Mouse (Mus musculus) liver (tissue): ENCODE measurements around the gene Hoxd3.

ENCODE experiments used
- DNase-seq: peaks from one replicate; pipeline ENCODE4 v3.0.0-alpha.2; 2020; ENCODE audit warnings: mixed read lengths

Hoxd3 gene

DNA sequence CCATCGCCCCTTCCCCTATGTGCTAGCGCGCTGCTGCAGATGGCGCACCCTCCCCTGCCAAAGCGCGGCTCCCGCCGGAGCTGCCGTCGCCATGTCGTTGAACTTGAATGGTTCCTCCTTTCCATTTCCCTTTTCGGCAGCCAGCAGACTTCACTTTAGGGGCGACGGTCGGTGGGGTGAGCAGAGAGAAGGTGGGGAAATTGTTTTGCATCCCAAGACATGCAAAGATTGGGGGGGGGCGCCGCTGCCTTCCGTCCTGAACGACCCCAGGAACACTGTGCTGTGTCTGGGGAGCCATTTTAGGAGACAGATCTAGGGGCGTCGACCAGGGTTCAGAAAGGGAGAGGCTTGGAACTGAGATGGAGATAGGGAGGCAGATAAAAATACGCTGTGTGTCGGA lies 31.7 kb upstream of the Hoxd3 start:
- DNase-seq = no peak

DNA sequence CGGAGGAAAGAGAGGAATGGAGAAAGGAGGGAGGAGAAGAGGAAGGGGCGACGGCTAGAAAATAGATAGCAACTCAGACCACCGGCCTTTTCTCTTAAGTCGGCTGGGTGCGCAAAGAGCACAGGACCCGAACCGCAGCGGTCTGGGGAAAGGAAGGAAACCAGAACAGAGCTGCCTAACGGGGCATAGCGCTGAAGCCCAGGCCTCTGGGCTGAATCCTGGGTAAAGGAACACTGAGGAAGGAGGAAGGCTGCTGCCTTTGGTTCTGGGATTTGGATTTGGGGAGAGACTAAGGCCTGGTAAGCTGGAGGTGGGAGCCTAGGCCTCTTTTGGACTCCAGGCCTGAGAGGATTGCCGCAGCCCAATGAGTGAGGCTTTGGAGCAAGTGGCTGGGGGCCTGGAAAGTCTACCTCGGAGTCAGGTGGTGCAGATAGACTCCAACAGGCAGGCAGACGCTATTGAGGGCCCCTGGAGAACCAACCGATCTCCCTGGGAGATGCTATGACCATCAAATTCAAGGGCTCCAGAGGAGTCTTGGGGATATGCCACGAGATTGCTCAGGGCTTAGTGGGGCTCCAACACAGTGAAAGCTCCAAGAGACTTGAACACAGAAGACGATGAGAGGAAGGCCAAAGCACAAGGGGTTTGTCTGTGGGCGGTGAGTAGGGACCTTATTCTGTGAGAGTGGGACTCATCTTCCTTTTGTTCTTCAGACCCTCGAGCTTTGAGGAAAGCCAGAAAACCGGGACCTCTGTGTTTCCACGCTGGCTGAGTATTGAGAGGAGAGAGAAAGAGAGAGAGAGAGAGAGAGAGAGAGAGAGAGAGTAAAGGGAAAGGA lies 30.9 kb upstream of the Hoxd3 start:
- no peak for DNase-seq

DNA sequence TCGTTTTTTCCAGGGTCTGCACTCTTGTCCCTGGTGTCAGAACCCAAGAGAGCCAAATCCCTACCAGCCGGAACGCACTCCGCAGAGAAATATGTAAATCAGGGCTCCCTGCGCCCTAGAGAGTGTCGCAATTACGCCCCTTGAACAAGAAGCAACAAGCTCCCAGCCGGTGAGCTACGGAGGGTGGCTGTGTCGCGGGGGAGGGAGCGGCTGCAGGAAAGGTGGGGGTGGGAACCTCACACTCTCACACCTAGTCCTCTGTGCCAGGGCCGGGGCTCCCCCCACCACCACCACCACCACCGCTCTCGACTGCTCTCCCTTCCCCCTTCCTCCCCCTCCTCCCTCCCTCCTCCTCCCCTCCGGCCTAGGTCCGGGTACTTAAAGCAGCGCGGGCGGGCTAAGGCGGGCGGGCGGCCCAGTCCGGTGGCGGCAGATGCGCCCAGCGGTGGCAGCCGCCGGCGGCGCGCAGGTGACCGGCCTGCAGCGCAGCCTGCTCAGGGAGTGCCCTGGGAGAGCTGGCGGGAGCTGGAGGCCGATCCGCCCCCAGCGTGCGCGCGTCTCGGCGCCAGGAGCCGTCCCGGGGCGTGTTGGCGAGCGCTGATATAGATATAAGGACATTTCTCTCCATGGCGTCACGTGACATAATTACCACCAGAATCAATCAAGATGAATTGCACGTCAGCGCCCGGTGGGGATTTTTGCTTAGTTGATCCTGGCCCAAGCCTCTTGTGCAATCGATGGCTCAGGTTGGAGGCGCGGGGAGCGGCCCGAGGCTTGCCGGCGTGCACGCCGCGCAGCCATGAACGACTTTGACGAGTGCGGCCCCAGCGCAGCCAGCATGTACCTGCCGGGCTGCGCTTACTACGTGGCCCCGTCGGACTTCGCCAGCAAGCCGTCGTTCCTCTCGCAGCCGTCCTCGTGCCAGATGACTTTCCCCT lies 29.9 kb upstream of the Hoxd3 start:
- no peak for DNase-seq

DNA sequence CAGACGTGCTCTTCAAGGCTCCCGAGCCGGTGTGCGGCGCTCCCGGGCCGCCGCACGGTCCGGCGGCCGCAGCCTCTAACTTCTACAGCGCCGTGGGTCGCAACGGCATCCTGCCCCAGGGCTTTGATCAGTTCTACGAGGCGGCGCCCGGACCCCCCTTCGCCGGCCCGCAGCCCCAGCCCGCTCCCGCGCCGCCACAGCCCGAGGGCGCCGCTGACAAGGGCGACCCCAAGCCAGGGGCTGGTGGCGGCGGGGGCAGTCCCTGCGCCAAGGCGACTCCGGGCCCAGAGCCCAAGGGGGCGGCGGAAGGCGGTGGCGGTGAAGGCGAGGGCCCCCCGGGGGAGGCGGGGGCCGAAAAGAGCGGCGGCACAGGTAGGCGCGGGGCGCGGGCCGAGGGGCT lies 28.9 kb upstream of the Hoxd3 start:
- no peak for DNase-seq

DNA sequence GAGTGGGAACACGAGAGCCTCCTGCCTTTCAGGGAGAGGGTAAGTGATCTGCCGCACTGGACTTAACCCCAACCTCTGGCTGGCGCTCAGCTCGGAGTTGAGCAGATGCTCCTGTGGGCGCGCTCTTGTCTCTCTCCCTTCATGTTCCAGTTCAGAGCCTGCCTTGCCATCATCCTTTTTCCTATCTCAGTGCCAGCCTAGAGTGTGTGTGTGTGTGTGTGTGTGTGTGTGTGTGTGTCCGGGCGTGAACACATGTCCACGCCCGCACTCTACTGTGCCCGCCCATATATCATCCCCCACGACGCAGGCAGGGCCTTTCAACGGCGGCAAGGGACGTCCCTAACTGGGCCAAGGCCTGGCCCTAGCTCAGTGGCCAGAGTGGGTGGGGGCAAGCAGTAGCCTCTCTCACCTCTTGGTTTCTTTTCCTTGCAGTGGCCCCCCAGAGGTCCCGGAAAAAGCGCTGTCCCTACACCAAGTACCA lies 28.2 kb upstream of the Hoxd3 start:
- no peak for DNase-seq

DNA sequence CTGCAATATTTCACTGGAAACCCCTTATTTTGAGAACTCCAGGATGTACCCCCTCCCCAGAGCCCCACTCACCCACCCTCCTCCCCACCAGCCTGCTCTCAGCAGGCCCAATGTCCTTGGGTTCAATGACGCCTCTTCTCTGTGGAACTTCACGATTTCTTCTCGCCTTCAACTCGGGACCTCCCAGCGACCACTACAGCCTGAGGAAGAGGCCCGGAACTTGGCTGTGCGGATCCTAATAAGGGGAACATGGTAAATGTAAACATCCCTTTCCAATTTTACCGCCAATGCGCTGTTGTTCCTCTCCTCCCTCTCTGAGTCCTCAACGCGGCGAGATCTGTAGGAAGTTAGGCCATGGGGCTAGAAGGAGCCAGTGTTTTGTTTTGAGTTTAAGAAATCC lies 27.6 kb upstream of the Hoxd3 start:
- DNase-seq = no peak

DNA sequence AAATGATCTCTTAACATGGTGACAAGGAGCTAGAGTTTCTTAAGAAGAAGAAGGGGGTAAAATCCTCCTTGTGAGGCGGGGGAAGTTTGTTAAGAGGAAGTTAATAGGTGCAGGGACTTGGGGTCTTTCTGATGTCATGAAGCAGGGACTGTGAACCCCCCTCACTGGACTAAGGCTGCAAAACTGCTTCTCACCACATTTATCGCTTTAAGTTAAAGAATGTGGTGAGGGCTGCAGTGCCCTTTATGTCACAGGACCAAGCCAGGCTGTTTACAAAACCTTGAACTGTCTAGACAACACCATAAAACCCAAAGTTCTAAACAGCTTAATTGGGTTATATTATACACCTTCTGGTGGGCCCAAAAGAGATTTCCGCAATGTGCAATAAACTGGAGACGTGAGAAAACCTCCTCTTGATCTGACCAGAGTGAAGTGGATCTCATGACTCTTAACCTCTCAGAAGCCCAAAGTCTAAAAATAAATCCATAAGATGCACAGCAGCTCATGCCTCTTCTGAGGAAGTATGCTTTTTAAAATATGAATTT lies 26.6 kb upstream of the Hoxd3 start:
- DNase-seq = no peak

DNA sequence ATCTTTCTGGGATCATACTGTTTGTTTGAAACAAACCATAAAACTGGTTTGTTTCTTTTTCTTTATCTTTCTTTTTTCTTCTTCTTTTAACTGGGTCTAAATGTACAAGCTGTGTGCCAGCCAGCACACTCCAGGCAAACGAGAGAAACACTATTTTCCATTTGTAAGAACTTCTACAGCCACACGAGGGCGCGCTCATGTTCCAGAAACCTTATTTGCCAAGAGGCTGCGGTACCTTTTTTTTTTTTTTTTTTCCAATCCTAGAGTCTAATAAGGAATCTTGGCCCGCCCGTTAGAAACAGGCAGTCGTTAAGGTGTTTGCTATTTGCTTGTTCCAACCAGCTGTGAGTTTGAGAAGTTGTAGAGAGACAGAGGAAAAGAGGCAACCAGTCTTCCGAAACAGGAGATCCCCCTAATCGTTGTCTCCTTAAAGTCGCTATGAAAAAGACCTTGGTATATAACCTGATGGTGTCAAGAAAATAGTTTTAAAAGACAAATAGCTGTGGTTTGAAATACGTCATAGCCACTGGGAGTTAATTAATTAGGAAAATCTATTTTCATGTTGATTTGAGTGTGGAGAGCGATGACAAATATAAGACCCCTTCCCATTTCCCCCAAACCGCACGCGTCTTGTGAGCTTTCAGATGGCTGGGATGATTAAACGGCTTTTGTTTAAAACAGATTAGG lies 25.3 kb upstream of the Hoxd3 start:
- peak; percentile 48 for DNase-seq

DNA sequence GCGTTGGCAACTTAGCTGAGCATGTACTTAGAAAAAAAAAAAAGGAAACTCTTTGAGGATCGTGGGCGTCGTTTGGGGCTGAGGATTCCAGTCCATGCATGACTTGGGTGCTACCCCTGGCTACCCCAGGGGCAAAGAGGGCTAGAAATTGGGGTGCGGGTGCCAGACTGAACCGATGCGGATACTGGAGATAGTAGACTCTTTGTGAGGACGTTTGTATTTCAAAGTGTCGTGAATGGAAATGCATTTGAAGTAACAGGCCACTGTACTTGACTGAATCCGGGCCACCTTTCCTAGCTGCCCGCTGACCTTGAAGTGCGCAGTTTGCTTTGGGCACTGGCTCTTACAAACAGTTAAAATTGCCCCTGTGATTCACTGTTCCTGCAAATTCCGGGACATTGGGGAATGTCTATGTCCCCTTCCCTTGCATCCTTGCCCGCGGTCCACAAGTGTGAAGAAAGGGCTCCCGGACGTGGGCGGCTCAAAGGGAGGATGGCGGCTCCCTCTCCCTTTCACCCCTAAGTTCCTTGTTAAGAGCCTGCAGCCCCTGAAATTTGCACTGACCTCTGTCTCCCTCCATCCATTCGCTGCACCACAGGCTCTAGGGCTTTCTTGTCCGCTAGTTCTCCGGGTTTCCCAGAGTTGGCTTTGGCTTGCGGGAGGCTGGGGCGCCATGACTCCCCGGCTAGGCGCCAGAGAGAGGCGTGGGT lies 24.6 kb upstream of the Hoxd3 start:
- DNase-seq = no peak

DNA sequence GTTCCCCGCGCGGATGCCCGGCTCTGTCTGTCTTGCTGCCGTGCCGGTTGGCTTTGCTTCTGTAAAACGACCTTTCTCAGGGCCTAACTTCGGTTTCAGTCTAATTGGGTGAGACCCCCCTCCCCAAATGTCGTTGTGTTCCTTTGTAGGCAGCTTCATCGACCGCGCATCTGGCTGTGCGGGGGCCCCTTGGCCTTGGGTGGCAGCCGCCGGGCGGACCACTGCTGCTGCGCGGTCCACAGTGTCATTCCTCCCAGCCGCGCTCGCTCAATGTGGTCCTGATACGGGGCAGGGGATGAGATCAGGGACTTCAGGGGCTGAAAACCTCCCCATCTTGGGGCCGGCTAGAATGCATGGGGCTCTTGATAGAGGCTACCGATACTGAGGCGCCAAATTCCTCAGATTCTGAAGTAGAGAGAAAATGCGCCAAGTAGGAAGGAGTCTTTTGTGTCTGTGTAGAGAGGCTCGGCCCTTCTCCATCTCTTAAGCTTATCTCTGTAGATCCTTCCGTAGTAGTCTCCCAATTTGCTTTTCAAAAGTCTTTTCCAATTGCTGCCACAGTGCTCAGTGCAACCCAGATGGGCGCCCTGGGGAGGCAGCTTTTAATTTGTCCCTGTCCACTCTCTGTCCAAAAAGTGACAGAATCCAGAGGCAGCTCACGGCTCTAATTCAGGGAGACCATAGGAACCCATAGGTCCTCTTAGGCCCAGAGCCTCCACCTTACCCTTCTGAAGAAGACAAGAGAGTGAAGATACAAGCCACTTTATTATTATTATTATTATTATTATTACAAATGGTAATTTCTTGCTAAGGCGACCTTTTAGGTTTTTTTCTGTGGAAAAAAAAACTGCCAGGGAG lies 23.8 kb upstream of the Hoxd3 start:
- no peak for DNase-seq

DNA sequence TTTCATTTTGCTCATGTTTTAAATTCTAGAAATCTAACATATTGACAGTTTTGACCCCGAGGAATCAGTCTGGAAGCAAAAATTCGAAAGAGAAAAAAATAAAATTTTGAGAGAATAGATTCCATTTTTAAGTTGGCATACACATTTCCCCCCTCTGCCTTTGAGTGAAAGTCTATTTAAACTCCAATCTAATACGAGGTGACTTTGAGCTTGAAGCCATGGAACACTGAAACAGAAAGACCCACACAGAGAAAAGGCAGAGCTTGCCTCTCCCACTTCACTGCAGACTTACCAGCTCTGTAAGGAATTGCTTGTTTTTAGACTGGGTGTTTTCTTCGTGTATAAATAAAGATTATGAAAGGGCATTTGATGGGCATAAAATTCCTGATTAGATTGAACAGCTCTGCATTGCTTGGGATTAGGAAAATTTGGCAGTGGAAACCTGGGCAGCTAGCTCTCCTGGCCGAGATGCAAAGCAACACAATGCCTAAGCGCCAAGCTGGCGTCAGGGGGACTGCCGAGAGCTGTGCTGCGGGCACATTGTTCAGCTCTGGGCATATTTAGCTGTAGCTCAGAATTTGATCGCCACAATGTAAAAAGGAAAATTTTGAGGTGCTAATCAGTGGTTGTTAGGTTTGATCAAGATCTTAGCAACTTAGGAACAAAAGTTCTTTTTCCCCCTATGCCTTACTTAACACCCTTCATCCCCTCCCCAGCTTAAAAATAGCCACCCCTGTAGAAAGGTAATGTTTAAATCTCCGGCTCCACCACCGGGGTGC lies 22.7 kb upstream of the Hoxd3 start:
- no peak for DNase-seq

DNA sequence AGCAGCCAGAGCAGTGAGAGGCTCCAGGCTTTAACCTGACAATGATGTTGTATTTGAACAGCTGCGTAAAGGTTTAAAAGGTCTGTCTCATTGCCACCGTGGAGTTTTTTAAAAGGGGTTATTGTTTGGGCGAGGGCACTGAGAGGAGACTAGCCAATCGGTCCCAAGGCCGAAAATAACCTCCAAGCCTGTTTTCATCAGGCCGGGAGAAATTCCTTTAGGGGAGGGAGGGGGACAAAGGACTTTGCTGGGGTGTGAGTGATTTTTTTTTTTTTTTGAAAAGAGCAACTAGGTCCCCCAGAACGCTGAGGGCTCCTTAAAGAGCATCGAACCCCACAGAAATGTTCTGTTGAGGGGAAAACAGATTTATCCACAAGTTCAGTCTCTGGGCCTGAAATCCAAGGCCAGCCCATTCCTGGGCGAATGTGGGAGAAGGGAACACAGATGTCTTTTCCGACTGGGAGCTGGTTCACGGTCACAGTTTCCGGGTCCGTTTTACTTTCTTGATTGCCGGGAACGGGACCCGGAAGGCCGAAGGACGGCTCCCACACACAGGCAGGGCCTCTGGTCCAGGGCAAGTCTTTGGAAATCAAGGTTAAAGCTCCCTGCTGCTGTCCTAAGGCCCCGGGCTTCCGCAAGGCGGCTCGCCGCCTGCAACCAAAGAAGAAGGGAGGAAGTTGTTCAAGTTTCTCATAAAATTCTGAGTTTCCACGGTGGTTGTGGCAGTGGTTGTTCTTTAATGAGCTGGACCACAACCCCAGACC lies 22.0 kb upstream of the Hoxd3 start:
- DNase-seq = no peak

DNA sequence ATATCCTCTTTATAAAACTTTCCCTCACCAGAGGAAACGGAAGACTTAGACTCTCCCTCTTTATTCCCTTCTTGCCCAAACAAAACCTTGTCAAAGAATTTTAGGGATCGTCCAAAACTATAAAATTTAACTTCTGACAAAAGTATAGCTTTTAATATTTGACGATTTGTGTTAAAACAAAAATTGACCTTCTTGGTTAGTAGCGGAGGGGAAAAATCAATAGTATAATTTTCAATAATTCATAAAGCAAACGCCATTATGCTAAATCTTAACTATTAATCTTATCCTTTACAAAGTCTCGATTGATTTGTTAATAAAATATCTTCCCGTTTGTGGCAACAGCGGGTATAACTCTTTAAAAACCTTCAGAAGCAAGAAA lies 21.4 kb upstream of the Hoxd3 start:
- DNase-seq = no peak

DNA sequence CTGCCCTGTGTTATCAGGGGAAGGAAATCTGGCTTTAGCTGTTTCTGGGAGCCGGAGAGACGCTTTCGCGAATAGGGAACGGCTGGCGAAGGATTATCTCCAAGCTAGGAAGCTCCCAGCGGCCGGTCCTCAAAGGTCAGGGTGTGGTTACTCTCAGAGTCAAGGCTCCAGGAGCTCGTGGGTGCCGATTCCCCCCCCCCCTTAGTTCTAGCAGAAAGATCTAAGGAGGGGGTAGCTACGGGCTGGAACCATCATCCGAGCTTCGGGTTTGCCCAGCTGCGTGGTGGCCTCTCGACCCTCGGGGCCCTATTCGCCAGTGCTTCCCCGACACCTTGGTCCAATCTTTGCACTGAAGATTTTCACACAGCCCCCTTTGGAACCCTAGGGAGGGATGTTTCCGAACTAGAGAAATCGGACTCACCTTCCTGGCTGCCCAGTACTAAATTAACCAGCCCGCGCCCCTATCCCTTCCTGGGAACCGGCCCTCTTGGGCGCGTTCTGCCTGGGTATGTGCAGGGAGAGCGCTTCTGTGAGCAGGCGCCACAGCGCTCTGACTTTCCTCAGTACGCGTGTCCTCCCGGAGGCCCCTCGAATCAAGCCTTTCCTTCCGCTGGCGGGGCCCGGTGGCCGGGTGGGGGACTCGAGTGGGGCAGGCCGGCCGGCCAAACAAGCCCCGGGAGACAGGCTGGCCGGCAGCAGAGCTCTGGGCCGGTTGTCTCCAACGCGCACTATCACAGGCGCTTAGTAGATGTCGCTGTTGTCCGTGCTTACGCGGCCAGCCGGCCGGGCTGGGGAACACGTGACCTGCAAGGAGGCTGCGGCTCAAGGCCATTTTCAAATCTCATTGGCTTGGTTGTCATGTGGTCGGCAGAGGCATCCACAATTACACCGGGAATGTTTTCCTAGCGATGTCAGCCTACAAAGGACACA lies 20.4 kb upstream of the Hoxd3 start, which contains the start of gene Hoxd10:
Hoxd10 (plus strand) TSS at position 903 of the 930 bp plus-strand sequence.
- DNase-seq = peak; percentile 47

DNA sequence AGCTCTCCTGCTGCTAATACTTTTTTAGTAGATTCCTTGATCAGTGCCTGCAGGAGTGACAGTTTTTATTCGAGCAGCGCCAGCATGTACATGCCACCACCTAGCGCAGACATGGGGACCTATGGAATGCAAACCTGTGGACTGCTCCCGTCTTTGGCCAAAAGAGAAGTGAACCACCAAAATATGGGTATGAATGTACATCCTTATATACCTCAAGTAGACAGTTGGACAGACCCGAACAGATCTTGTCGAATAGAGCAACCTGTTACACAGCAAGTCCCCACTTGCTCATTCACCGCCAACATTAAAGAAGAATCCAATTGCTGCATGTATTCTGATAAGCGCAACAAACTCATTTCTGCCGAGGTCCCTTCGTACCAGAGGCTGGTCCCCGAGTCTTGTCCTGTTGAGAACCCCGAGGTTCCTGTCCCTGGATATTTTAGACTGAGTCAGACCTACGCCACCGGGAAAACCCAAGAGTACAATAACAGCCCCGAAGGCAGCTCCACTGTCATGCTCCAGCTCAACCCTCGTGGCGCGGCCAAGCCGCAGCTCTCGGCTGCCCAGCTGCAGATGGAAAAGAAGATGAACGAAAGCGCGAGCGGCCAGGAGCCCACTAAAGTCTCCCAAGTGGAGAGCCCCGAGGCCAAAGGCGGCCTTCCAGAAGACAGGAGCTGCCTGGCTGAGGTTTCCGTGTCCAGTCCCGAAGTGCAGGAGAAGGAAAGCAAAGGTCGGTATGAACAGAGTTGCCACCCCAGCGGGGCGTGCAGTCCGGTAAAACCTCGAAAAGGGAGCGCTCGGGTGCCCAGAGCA lies 19.5 kb upstream of the Hoxd3 start:
- no peak for DNase-seq

DNA sequence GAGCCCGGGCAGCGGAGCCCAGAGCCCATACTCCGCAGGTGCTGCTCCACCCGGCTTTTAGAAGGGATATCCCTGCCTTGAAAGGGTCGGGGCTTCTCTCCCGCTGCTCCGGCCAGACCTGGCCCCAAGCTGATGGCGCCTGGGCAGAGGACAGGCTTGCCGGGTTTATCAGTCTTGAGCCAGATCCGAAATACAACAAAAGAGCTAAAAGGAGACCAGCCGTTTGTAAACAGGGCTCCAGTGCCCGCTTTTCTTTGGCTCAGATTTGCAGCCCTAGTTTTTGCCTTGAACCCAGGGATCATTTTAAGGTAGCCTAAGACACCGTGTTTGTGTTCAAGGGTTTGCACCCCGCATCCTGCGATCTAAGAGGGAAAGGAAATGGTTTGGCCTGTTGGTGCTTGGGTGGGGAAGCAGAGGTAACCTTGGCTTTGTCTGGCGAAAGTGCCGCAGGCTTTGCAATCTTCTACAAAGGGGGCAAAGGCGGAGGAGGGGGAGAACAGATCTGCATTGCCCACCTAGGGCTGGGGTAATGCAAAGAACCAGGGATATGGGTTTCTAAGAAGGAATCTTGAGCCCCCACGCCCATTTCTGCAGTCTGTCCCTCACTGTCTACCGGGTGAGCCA lies 18.8 kb upstream of the Hoxd3 start:
- DNase-seq = no peak

DNA sequence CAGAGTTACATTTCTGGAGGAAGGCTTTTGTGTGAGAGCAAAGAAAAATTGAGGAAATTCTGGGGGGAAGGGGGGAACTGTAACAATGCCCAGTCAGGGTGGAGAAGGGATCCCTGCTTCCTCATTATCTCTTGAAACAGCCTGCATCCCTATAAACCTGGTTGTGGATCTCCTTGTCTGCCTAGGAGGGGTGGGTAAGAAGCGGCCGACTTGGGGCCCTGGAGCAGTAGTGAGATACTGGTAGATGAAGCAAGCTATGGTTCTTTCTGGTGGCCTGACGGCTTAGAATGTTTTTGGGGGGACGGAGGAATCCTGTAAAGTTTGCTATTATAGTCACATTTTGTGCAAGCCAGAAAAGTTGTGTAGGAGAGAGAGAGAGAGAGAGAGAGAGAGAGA lies 18.3 kb upstream of the Hoxd3 start:
- DNase-seq = no peak
